Mouse (Mus musculus) ES-Bruce4 (cell line): ENCODE results near the gene Tnr.

Experiments used
- CTCF ChIP-seq: IDR thresholded peaks from one replicate; pipeline ENCODE4 v1.8.1; 2011; ENCODE audit warnings: low read depth, low read length
- POLR2A ChIP-seq: IDR thresholded peaks from one replicate; pipeline ENCODE4 v1.8.1; 2011; ENCODE audit warnings: low read length; ENCODE audit not compliant: insufficient read depth

GRCm38 (mm10) chr1:159588741-159589140 lies 65.2 kb downstream of the Tnr start:
- no peak for TF ChIP-seq CTCF
- no peak for TF ChIP-seq POLR2A
